In genomic region chr7:27179217-27179918, GRCm38 (mm10) we compare ENCODE assay signal across 8 mouse cellular contexts. TPM values are rescaled to one million over a fixed set of nuclear protein-coding genes. Genes with fewer than 3 reads are reported as not detected.
DNase-seq lines count a peak whose midpoint lies in the region; ATAC-seq and TF ChIP-seq lines count a peak whose summit lies in the region.

No protein-coding gene starts in this region.

- H3K4me3 ChIP-seq in kidney, embryonic 16.5 days (ENCODE audit: low read length), result peak overlapping the region; percentile 86
- H3K4me3 ChIP-seq in bone marrow, adult 2 months (replicated peaks; ENCODE audit: control insufficient read depth, low read depth, low read length), result peak overlapping the region; percentile 66
- peak overlapping the region; percentile 76 for H3K4me3 ChIP-seq in hindbrain, embryonic 15.5 days
- peak overlapping the region; percentile 42 for H3K4me3 ChIP-seq in myocyte

- H3K4me2 ChIP-seq in kidney, embryonic 16.5 days (replicated peaks; ENCODE audit: low read depth, low read length), result peak overlapping the region; percentile 57
- H3K4me2 ChIP-seq in hindbrain, embryonic 15.5 days, result peak overlapping the region; percentile 63
- H3K4me2 ChIP-seq in myocyte (ENCODE audit: low read depth), result peak overlapping the region; percentile 74

- TF ChIP-seq POLR2A in bone marrow, adult 2 months (IDR thresholded peaks at IDR 0.05; ENCODE audit: borderline replicate concordance, control insufficient read depth, low read depth, low read length), result no peak
- TF ChIP-seq POLR2A in myocyte (IDR thresholded peaks at IDR 0.05; ENCODE audit: insufficient read length, low read depth), result no peak

- 46% methylated on average over 16 of the region's 16 CpGs for WGBS in kidney, embryonic 16.5 days
- 47% methylated on average over 16 of the region's 16 CpGs for WGBS in bone marrow, adult 2 months
- WGBS in hindbrain, embryonic 15.5 days, result 44% methylated on average over 16 of the region's 16 CpGs

- peaks cover 7% of the 10 kb centered on the region for H3K79me2 ChIP-seq in myocyte (ENCODE audit: control insufficient read depth, insufficient read depth)

- no peak for DNase-seq in kidney, postnatal 10 days
- DNase-seq in cerebellum, adult 9-10 months, result no peak
- no peak for DNase-seq in left cerebral cortex, adult 18-20 months (ENCODE audit: low spot score in 2 of 2)
- DNase-seq in spleen, postnatal 14 days (ENCODE audit: low spot score in 2 of 2), result no peak

- no peaks in the 10 kb centered on the region for H3K9me3 ChIP-seq in kidney, embryonic 16.5 days (ENCODE audit: low read length)
- no peaks in the 10 kb centered on the region for H3K9me3 ChIP-seq in hindbrain, embryonic 15.5 days

- ATAC-seq in kidney, embryonic 16.5 days (ENCODE audit: low FRiP score, low TSS enrichment), result no peak
- ATAC-seq in hindbrain, embryonic 15.5 days (ENCODE audit: low FRiP score, low read depth), result 0 out of 2 replicates have a peak, but pooled peaks have one; percentile 4

- TF ChIP-seq CTCF in bone marrow, adult 2 months (IDR thresholded peaks at IDR 0.05; ENCODE audit: control insufficient read depth, insufficient read depth, low read length), result no peak

- H3K36me3 ChIP-seq in kidney, embryonic 16.5 days (ENCODE audit: insufficient read depth, low read length), result peaks cover 8% of the 10 kb centered on the region; the same call in 1 of the 2 replicates
- peaks cover 5% of the 10 kb centered on the region for H3K36me3 ChIP-seq in hindbrain, embryonic 15.5 days
- H3K36me3 ChIP-seq in myocyte (ENCODE audit: control insufficient read depth, insufficient read depth), result peaks cover 5% of the 10 kb centered on the region

- H3K4me1 ChIP-seq in kidney, embryonic 16.5 days (ENCODE audit: insufficient read depth, low read length), result peaks cover 15% of the 10 kb centered on the region
- no peaks in the 10 kb centered on the region for H3K4me1 ChIP-seq in bone marrow, adult 2 months (ENCODE audit: control insufficient read depth, insufficient read depth, low read length)
- peaks cover 20% of the 10 kb centered on the region for H3K4me1 ChIP-seq in hindbrain, embryonic 15.5 days (replicated peaks)

- H3K27ac ChIP-seq in kidney, embryonic 16.5 days (ENCODE audit: low read length), result peak overlapping the region; percentile 79
- H3K27ac ChIP-seq in bone marrow, adult 2 months (ENCODE audit: control insufficient read depth, insufficient read depth, low read depth, low read length, poor library complexity), result no peak overlapping the region
- H3K27ac ChIP-seq in hindbrain, embryonic 15.5 days (replicated peaks), result peak overlapping the region; percentile 90

- no peaks in the 10 kb centered on the region for H3K27me3 ChIP-seq in kidney, embryonic 16.5 days (ENCODE audit: insufficient read depth, low read length)
- no peaks in the 10 kb centered on the region for H3K27me3 ChIP-seq in hindbrain, embryonic 15.5 days
- H3K27me3 ChIP-seq in myocyte (ENCODE audit: control insufficient read depth, insufficient read depth, insufficient read length), result no peaks in the 10 kb centered on the region

- peak overlapping the region; percentile 57 for H3K9ac ChIP-seq in kidney, embryonic 16.5 days (replicated peaks; ENCODE audit: low read length)
- H3K9ac ChIP-seq in hindbrain, embryonic 15.5 days, result 0 out of 2 replicates have a peak overlapping the region, but pooled peaks have one; percentile 23

- peak overlapping the region; percentile 7 for H3ac ChIP-seq in myocyte (ENCODE audit: control insufficient read depth, insufficient read length)

TF ChIP-seq in myocyte, 11 proteins besides CTCF, POLR2A, EP300 and RAD21:
- no peak for TF ChIP-seq CEBPB (IDR thresholded peaks at IDR 0.05; ENCODE audit: insufficient read depth, poor library complexity, severe bottlenecking)
- TF ChIP-seq REST (IDR thresholded peaks at IDR 0.05; ENCODE audit: insufficient read depth, insufficient read length), result no peak
- TF ChIP-seq E2F4 (IDR thresholded peaks at IDR 0.05; ENCODE audit: insufficient read depth), result no peak
- no peak for TF ChIP-seq POLR2AphosphoS2 (IDR thresholded peaks at IDR 0.05; ENCODE audit: insufficient read length, low read depth)
- TF ChIP-seq TCF3 (IDR thresholded peaks at IDR 0.05; ENCODE audit: insufficient read length, low read depth), result no peak
- TF ChIP-seq MYOG (IDR thresholded peaks at IDR 0.05; ENCODE audit: control insufficient read depth in 1 of 3, insufficient read depth in 1 of 3, insufficient read length in 2 of 3, low read depth in 2 of 3), result no peak
- TF ChIP-seq USF1 (IDR thresholded peaks at IDR 0.05; ENCODE audit: low read depth), result no peak
- TF ChIP-seq MAX (IDR thresholded peaks at IDR 0.05; ENCODE audit: low read depth), result no peak
- no peak for TF ChIP-seq SRF (IDR thresholded peaks at IDR 0.05; ENCODE audit: control insufficient read depth, insufficient read length, low read depth)
- TF ChIP-seq TCF12 (IDR thresholded peaks at IDR 0.05; ENCODE audit: insufficient read depth, poor library complexity, severe bottlenecking), result no peak
- TF ChIP-seq MYOD1 (IDR thresholded peaks at IDR 0.05; ENCODE audit: control insufficient read depth in 1 of 3, insufficient read length in 2 of 3, low read depth in 2 of 3), result no peak

RNA-seq across cellular contexts. Expression of gene Rab4b, which starts 0.7 kb away (rescaled TPM):
- 65.7 and 67.9 TPM in 2 replicates for polyA plus RNA-seq in kidney, embryonic 16.5 days (2015; fragmentation: Nextera tagmentation; extraction: Ambion mirVana)
- 35.7 and 73.7 TPM in 2 replicates for polyA plus RNA-seq in bone marrow, adult 2 months (2011; ENCODE audit: insufficient read depth, insufficient read length, low replicate concordance, missing spikeins)
- polyA plus RNA-seq in hindbrain, embryonic 15.5 days (2015; fragmentation: Nextera tagmentation; extraction: Ambion mirVana), result 102 and 111 TPM in 2 replicates
- polyA plus RNA-seq in myocyte (2012; fragmentation: generic; extraction: Trizol), result 56.3 TPM
- 10 to 100 TPM; 93.0 to 99.8 TPM for total RNA-seq in left cerebral cortex, adult 18-20 months (2021)

RNA-seq across cellular contexts. Expression of gene Gm21983, which starts 1.5 kb away (rescaled TPM):
- polyA plus RNA-seq in kidney, embryonic 16.5 days (2015; fragmentation: Nextera tagmentation; extraction: Ambion mirVana), result not detected in 2 replicates
- polyA plus RNA-seq in bone marrow, adult 2 months (2011; ENCODE audit: insufficient read depth, insufficient read length, low replicate concordance, missing spikeins), result not detected in 2 replicates
- 0.39 and 1.1 TPM in 2 replicates for polyA plus RNA-seq in hindbrain, embryonic 15.5 days (2015; fragmentation: Nextera tagmentation; extraction: Ambion mirVana)
- polyA plus RNA-seq in myocyte (2012; fragmentation: generic; extraction: Trizol), result not detected
- total RNA-seq in left cerebral cortex, adult 18-20 months (2021), result not detected

RNA-seq across cellular contexts. Expression of gene Mia, which starts 1.6 kb away (rescaled TPM):
- polyA plus RNA-seq in kidney, embryonic 16.5 days (2015; fragmentation: Nextera tagmentation; extraction: Ambion mirVana), result 18.5 and 22.3 TPM in 2 replicates
- polyA plus RNA-seq in bone marrow, adult 2 months (2011; ENCODE audit: insufficient read depth, insufficient read length, low replicate concordance, missing spikeins), result not detected in 2 replicates
- 23.9 and 26.6 TPM in 2 replicates for polyA plus RNA-seq in hindbrain, embryonic 15.5 days (2015; fragmentation: Nextera tagmentation; extraction: Ambion mirVana)
- 0.13 TPM for polyA plus RNA-seq in myocyte (2012; fragmentation: generic; extraction: Trizol)
- total RNA-seq in left cerebral cortex, adult 18-20 months (2021), result 1 to 10 TPM in 1 of 2 experiments, under 1 TPM in 1; 0.70 to 1.4 TPM

RNA-seq across cellular contexts. Expression of gene Egln2, which starts 12.8 kb away (rescaled TPM):
- 75.4 and 76.9 TPM in 2 replicates for polyA plus RNA-seq in kidney, embryonic 16.5 days (2015; fragmentation: Nextera tagmentation; extraction: Ambion mirVana)
- polyA plus RNA-seq in bone marrow, adult 2 months (2011; ENCODE audit: insufficient read depth, insufficient read length, low replicate concordance, missing spikeins), result 50.9 and 92.5 TPM in 2 replicates
- 96.4 and 107 TPM in 2 replicates for polyA plus RNA-seq in hindbrain, embryonic 15.5 days (2015; fragmentation: Nextera tagmentation; extraction: Ambion mirVana)
- 61.4 TPM for polyA plus RNA-seq in myocyte (2012; fragmentation: generic; extraction: Trizol)
- 100 to 1,000 TPM; 101 to 115 TPM for total RNA-seq in left cerebral cortex, adult 18-20 months (2021)

RNA-seq across cellular contexts. Expression of gene BC024978, which starts 16.2 kb away (rescaled TPM):
- 4.1 TPM in 2 replicates for polyA plus RNA-seq in kidney, embryonic 16.5 days (2015; fragmentation: Nextera tagmentation; extraction: Ambion mirVana)
- polyA plus RNA-seq in bone marrow, adult 2 months (2011; ENCODE audit: insufficient read depth, insufficient read length, low replicate concordance, missing spikeins), result 1.6 and 2.5 TPM in 2 replicates
- 3.8 and 4.0 TPM in 2 replicates for polyA plus RNA-seq in hindbrain, embryonic 15.5 days (2015; fragmentation: Nextera tagmentation; extraction: Ambion mirVana)
- polyA plus RNA-seq in myocyte (2012; fragmentation: generic; extraction: Trizol), result 5.2 TPM
- total RNA-seq in left cerebral cortex, adult 18-20 months (2021), result 10 to 100 TPM; 19.7 to 22.7 TPM

Comparison
In these comparisons a context has a peak if more than half of its experiments do, and no peak if none do; other contexts are left out.
1. RNA of gene Mia, which starts 1.6 kb away (polyA plus RNA-seq): 23.9 to 26.6 TPM in hindbrain, embryonic 15.5 days and 18.5 to 22.3 TPM in kidney, embryonic 16.5 days; not detected in bone marrow, adult 2 months and 0.13 TPM in myocyte (single experiment); every median in the first group is over 10 times any median in the second.
2. Peak in every context shown above with its lines, with median percentiles within 50 percentile points of each other: H3K4me2 ChIP-seq and H3K4me3 ChIP-seq.